Mouse (Mus musculus): ENCODE measurements around the gene Dpp6. TPM values are rescaled to one million over a fixed set of nuclear protein-coding genes. Genes with fewer than 3 reads are reported as not detected.

The Dpp6 gene
- polyA plus RNA-seq, 1 experiment from 2014 or later = 0.36 TPM

GRCm38 (mm10) chr5:27063871-27064270 lies 246.9 kb downstream of the Dpp6 start:
- ATAC-seq (ENCODE audit: insufficient number of reproducible peaks, insufficient read depth, low FRiP score, low read depth) = no peak
- H3K9ac ChIP-seq (ENCODE audit: low read length) = no peak overlapping the region
- no peaks in the 10 kb centered on the region for H3K9me3 ChIP-seq (ENCODE audit: control insufficient read depth, low read length)
- H3K4me2 ChIP-seq (ENCODE audit: low read length) = no peak overlapping the region
- H3K4me1 ChIP-seq (ENCODE audit: control insufficient read depth in 2 of 2, insufficient read depth in 2 of 2, low read length in 2 of 2) = no peaks in the 10 kb centered on the region
- no peak overlapping the region for H3K27ac ChIP-seq (replicated peaks in 1 of 2; ENCODE audit: control insufficient read depth in 1 of 2, insufficient read depth in 1 of 2, low read depth in 2 of 2, low read length in 2 of 2)
- no peaks in the 10 kb centered on the region for H3K36me3 ChIP-seq (ENCODE audit: control insufficient read depth, insufficient read depth, low read length)
- WGBS = 82% methylated on average over 1 of the region's 1 CpGs
- no peaks in the 10 kb centered on the region for H3K27me3 ChIP-seq (ENCODE audit: control insufficient read depth, insufficient read depth, low read length)
- H3K4me3 ChIP-seq (ENCODE audit: control insufficient read depth in 1 of 2, insufficient read depth in 1 of 2, low read depth in 1 of 2, low read length in 2 of 2) = no peak overlapping the region

DNA sequence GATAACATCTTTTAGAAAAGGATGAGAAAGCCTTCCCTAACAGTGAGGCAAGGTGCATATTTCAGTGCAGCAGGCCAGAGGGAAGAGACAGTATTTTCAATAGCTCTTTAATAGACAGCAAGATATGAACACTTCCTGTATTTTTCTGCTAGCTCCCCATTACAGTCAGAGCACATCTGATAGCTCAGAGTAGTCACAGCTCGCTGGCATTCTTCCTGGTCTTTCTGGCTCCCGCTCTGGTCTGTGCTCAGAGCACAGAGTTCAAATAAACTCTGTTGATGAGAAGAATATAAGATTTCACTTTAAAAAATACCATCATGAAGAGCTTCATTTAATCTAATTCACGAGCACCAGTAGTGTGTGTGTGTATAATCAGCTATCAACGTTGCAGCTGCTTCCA lies 249.8 kb downstream of the Dpp6 start:
- Histone ChIP-seq H3K9me3 (ENCODE audit: control insufficient read depth, low read length) (no peaks in the 10 kb centered on the region), H3K36me3 (ENCODE audit: control insufficient read depth, insufficient read depth, low read length) (no peaks in the 10 kb centered on the region), H3K9ac (ENCODE audit: low read length) (no peak overlapping the region), H3K27ac (replicated peaks in 1 of 2; ENCODE audit: control insufficient read depth in 1 of 2, insufficient read depth in 1 of 2, low read depth in 2 of 2, low read length in 2 of 2) (no peak overlapping the region), H3K4me3 (ENCODE audit: control insufficient read depth in 1 of 2, insufficient read depth in 1 of 2, low read depth in 1 of 2, low read length in 2 of 2) (no peak overlapping the region), H3K4me1 (ENCODE audit: control insufficient read depth in 2 of 2, insufficient read depth in 2 of 2, low read length in 2 of 2) (no peaks in the 10 kb centered on the region), H3K4me2 (ENCODE audit: low read length) (no peak overlapping the region), H3K27me3 (ENCODE audit: control insufficient read depth, insufficient read depth, low read length) (no peaks in the 10 kb centered on the region)
- no peak for ATAC-seq (ENCODE audit: insufficient number of reproducible peaks, insufficient read depth, low FRiP score, low read depth)
- 70% methylated on average over 4 of the region's 4 CpGs for WGBS

- Histone ChIP-seq H3K4me3 (ENCODE audit: control insufficient read depth in 1 of 2, insufficient read depth in 1 of 2, low read depth in 1 of 2, low read length in 2 of 2) (no peak overlapping the region), H3K27me3 (ENCODE audit: control insufficient read depth, insufficient read depth, low read length) (no peaks in the 10 kb centered on the region)
- 17% methylated on average over 8 of the region's 8 CpGs for WGBS
Measured at GRCm38 (mm10) chr5:27075131-27075591, 258.2 kb downstream of the Dpp6 start.

DNA sequence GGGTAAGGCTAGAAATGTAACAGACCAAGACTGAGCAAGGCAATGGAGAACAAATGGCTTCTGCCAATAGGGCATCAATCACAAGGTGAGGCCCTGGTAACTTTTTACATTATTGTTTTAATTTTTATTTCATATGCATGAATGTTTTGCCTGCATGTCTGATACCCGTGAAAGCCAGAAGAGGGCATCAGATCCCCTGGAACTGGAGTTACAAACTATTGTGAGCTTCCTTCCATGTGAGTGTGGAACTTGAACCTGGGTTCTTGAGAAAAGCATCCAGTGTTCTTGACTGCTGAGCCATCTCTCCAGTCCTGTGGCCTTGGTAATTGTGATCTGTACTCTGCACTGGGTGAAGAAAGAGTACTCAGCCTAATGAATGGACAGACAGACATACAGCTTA lies 259.0 kb downstream of the Dpp6 start:
- WGBS = 35% methylated on average over 1 of the region's 1 CpGs

More at GRCm38 (mm10) chr5:27075131-27075591, 258.2 kb downstream of the Dpp6 start:
- no peaks in the 10 kb centered on the region for H3K4me1 ChIP-seq (ENCODE audit: control insufficient read depth in 2 of 2, insufficient read depth in 2 of 2, low read length in 2 of 2)
- H3K27ac ChIP-seq (replicated peaks in 1 of 2; ENCODE audit: control insufficient read depth in 1 of 2, insufficient read depth in 1 of 2, low read depth in 2 of 2, low read length in 2 of 2) = no peak overlapping the region
- H3K9ac ChIP-seq (ENCODE audit: low read length) = no peak overlapping the region
- H3K9me3 ChIP-seq (ENCODE audit: control insufficient read depth, low read length) = no peaks in the 10 kb centered on the region
- no peak overlapping the region for H3K4me2 ChIP-seq (ENCODE audit: low read length)
- no peak for ATAC-seq (ENCODE audit: insufficient number of reproducible peaks, insufficient read depth, low FRiP score, low read depth)
- H3K36me3 ChIP-seq (ENCODE audit: control insufficient read depth, insufficient read depth, low read length) = no peaks in the 10 kb centered on the region

DNA sequence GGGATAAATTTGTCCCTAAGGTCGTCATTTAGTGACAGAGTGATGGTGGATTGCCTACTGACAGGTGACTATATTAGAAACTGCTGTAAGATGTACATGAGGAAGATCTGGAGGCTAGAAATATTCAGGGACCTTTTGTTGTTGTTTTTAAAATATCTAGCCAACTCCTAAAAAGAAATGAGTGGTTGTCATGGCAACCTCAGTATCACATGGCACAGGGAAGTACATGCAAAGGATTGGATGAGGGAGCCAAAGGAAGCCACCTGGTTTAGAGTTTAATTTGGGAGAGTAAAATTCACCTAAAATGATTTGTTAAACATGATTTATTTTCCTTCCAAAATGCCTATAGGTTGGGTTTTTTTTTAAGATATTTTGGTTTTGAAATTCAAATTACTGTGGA lies 260.8 kb downstream of the Dpp6 start:
- WGBS = 41% methylated on average over 1 of the region's 1 CpGs
- Histone ChIP-seq H3K9ac (ENCODE audit: low read length) (no peak overlapping the region), H3K9me3 (ENCODE audit: control insufficient read depth, low read length) (no peaks in the 10 kb centered on the region), H3K4me1 (ENCODE audit: control insufficient read depth in 2 of 2, insufficient read depth in 2 of 2, low read length in 2 of 2) (no peaks in the 10 kb centered on the region), H3K27me3 (ENCODE audit: control insufficient read depth, insufficient read depth, low read length) (no peaks in the 10 kb centered on the region), H3K27ac (replicated peaks in 1 of 2; ENCODE audit: control insufficient read depth in 1 of 2, insufficient read depth in 1 of 2, low read depth in 2 of 2, low read length in 2 of 2) (no peak overlapping the region), H3K4me3 (ENCODE audit: control insufficient read depth in 1 of 2, insufficient read depth in 1 of 2, low read depth in 1 of 2, low read length in 2 of 2) (no peak overlapping the region), H3K4me2 (ENCODE audit: low read length) (no peak overlapping the region), H3K36me3 (ENCODE audit: control insufficient read depth, insufficient read depth, low read length) (no peaks in the 10 kb centered on the region)
- ATAC-seq (ENCODE audit: insufficient number of reproducible peaks, insufficient read depth, low FRiP score, low read depth) = no peak

More for the DNA sequence above, 259.0 kb downstream of the Dpp6 start:
- Histone ChIP-seq H3K4me2 (ENCODE audit: low read length) (no peak overlapping the region), H3K27ac (replicated peaks in 1 of 2; ENCODE audit: control insufficient read depth in 1 of 2, insufficient read depth in 1 of 2, low read depth in 2 of 2, low read length in 2 of 2) (no peak overlapping the region), H3K4me3 (ENCODE audit: control insufficient read depth in 1 of 2, insufficient read depth in 1 of 2, low read depth in 1 of 2, low read length in 2 of 2) (no peak overlapping the region), H3K36me3 (ENCODE audit: control insufficient read depth, insufficient read depth, low read length) (no peaks in the 10 kb centered on the region), H3K9ac (ENCODE audit: low read length) (no peak overlapping the region), H3K4me1 (ENCODE audit: control insufficient read depth in 2 of 2, insufficient read depth in 2 of 2, low read length in 2 of 2) (no peaks in the 10 kb centered on the region), H3K27me3 (ENCODE audit: control insufficient read depth, insufficient read depth, low read length) (no peaks in the 10 kb centered on the region), H3K9me3 (ENCODE audit: control insufficient read depth, low read length) (no peaks in the 10 kb centered on the region)
- ATAC-seq (ENCODE audit: insufficient number of reproducible peaks, insufficient read depth, low FRiP score, low read depth) = no peak

DNA sequence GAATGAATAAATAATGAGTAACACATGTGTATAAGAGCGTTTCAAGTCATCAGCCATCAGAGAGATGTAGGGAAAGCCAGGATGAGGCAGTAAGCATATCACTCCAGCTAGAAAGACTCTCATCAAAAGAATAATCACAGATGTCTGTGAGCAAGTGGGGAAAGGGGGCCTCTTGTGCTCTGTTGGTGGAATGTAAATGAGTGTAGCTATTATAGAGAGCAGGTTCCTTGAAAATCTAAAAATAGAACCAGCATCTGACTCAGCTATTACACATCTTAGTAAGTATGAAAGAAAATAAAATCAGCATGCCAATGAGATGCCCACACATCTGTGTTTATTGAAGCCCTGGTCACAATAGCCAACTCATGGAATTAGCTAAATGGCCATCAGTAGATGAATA lies 264.3 kb downstream of the Dpp6 start:
- no peaks in the 10 kb centered on the region for H3K9me3 ChIP-seq (ENCODE audit: control insufficient read depth, low read length)
- 61% methylated on average over 1 of the region's 1 CpGs for WGBS

GRCm38 (mm10) chr5:27083762-27084161 lies 266.8 kb downstream of the Dpp6 start:
- ATAC-seq (ENCODE audit: insufficient number of reproducible peaks, insufficient read depth, low FRiP score, low read depth) = no peak
- Histone ChIP-seq H3K36me3 (ENCODE audit: control insufficient read depth, insufficient read depth, low read length) (no peaks in the 10 kb centered on the region), H3K27me3 (ENCODE audit: control insufficient read depth, insufficient read depth, low read length) (no peaks in the 10 kb centered on the region), H3K4me1 (ENCODE audit: control insufficient read depth in 2 of 2, insufficient read depth in 2 of 2, low read length in 2 of 2) (no peaks in the 10 kb centered on the region), H3K4me2 (ENCODE audit: low read length) (no peak overlapping the region), H3K27ac (replicated peaks in 1 of 2; ENCODE audit: control insufficient read depth in 1 of 2, insufficient read depth in 1 of 2, low read depth in 2 of 2, low read length in 2 of 2) (no peak overlapping the region), H3K4me3 (ENCODE audit: control insufficient read depth in 1 of 2, insufficient read depth in 1 of 2, low read depth in 1 of 2, low read length in 2 of 2) (no peak overlapping the region), H3K9ac (ENCODE audit: low read length) (no peak overlapping the region), H3K9me3 (ENCODE audit: control insufficient read depth, low read length) (no peaks in the 10 kb centered on the region)
- WGBS = 60% methylated on average over 4 of the region's 4 CpGs

More for the DNA sequence above, 264.3 kb downstream of the Dpp6 start:
- ATAC-seq (ENCODE audit: insufficient number of reproducible peaks, insufficient read depth, low FRiP score, low read depth) = no peak
- Histone ChIP-seq H3K36me3 (ENCODE audit: control insufficient read depth, insufficient read depth, low read length) (no peaks in the 10 kb centered on the region), H3K4me2 (ENCODE audit: low read length) (no peak overlapping the region), H3K4me1 (ENCODE audit: control insufficient read depth in 2 of 2, insufficient read depth in 2 of 2, low read length in 2 of 2) (no peaks in the 10 kb centered on the region), H3K9ac (ENCODE audit: low read length) (no peak overlapping the region), H3K4me3 (ENCODE audit: control insufficient read depth in 1 of 2, insufficient read depth in 1 of 2, low read depth in 1 of 2, low read length in 2 of 2) (no peak overlapping the region), H3K27me3 (ENCODE audit: control insufficient read depth, insufficient read depth, low read length) (no peaks in the 10 kb centered on the region), H3K27ac (replicated peaks in 1 of 2; ENCODE audit: control insufficient read depth in 1 of 2, insufficient read depth in 1 of 2, low read depth in 2 of 2, low read length in 2 of 2) (no peak overlapping the region)

GRCm38 (mm10) chr5:27108221-27108620 lies 291.2 kb downstream of the Dpp6 start:
- WGBS = 89% methylated on average over 1 of the region's 1 CpGs
- Histone ChIP-seq H3K9ac (ENCODE audit: low read length) (no peak overlapping the region), H3K27me3 (ENCODE audit: control insufficient read depth, insufficient read depth, low read length) (no peaks in the 10 kb centered on the region), H3K27ac (replicated peaks in 1 of 2; ENCODE audit: control insufficient read depth in 1 of 2, insufficient read depth in 1 of 2, low read depth in 2 of 2, low read length in 2 of 2) (no peak overlapping the region), H3K4me1 (ENCODE audit: control insufficient read depth in 2 of 2, insufficient read depth in 2 of 2, low read length in 2 of 2) (no peaks in the 10 kb centered on the region), H3K36me3 (ENCODE audit: control insufficient read depth, insufficient read depth, low read length) (no peaks in the 10 kb centered on the region), H3K4me2 (ENCODE audit: low read length) (no peak overlapping the region), H3K9me3 (ENCODE audit: control insufficient read depth, low read length) (no peaks in the 10 kb centered on the region), H3K4me3 (ENCODE audit: control insufficient read depth in 1 of 2, insufficient read depth in 1 of 2, low read depth in 1 of 2, low read length in 2 of 2) (no peak overlapping the region)
- ATAC-seq (ENCODE audit: insufficient number of reproducible peaks, insufficient read depth, low FRiP score, low read depth) = no peak

Measured in heart, embryonic 14.5 days (tissue).